Mouse (Mus musculus): Measurements from ENCODE around the gene Msx1. TPM values are rescaled to one million over a fixed set of nuclear protein-coding genes. Genes with fewer than 3 reads are reported as not detected.

Msx1 gene
- 176 and 192 TPM in 2 replicates for polyA plus RNA-seq (2016; fragmentation: Nextera tagmentation; extraction: Ambion mirVana)

DNA sequence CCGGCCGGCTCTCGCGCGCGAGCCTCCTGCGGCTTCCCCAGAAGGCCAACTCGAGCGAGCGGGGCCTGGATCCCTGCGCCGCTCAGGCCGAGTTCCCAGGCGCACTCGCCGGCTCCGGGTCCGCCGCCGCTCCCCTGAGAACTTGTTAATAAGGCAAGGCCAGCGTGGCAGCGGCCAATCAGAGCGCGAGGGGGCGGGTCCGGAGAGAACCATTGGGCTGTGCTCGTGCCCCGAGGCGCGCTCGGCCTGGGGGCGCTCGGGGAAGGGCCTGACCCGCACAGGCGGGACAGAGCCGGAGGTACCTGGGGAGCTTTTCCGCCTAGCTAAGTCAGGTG, at the start of gene Msx1:
TSS of gene Msx1 (minus strand) at position 123 of the 335 bp plus-strand sequence.
- peaks cover 86% of the 10 kb centered on the region for H3K4me1 ChIP-seq
- H3K27me3 ChIP-seq (ENCODE audit: poor library complexity, severe bottlenecking), result peaks cover 100% of the 10 kb centered on the region
- H3K27ac ChIP-seq, result peak within 1 kb of the TSS; percentile 88
- H3K36me3 ChIP-seq (replicated peaks), result peaks cover 8% of the 10 kb centered on the region
- peak; percentile 92 for DNase-seq (ENCODE audit: extremely low spot score, low spot score)
- WGBS, result under 1% methylated on average over 37 of the region's 37 CpGs
- H3K4me3 ChIP-seq, result peak within 1 kb of the TSS; percentile 71
- peaks cover under 1% of the 10 kb centered on the region for H3K9me3 ChIP-seq

DNA sequence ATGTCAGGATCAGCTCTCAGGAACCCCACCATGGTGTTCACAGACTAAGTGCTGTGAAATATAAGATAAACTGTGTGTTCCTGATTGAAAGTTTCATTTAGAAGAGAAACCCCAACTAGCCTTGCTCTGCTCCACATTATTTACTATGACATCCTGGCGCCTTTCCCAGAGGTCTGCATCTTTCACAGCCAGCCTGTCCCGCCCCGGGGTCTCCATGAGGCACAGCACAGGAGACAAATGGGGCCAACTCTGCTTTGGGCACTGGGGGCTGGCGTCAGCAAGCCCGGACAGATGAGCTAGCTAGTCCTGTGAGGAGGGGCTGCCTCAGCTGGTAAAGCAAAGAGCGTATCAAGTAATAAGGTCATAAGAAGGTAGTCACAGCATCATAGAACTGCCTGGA, 41.1 kb upstream of the Msx1 start:
- Histone ChIP-seq H3K27ac (no peak overlapping the region), H3K36me3 (replicated peaks) (no peaks in the 10 kb centered on the region), H3K4me1 (peaks cover 3% of the 10 kb centered on the region), H3K27me3 (ENCODE audit: poor library complexity, severe bottlenecking) (peaks cover 41% of the 10 kb centered on the region), H3K4me3 (no peak overlapping the region), H3K9me3 (no peaks in the 10 kb centered on the region)
- 90% methylated on average over 6 of the region's 6 CpGs for WGBS
- no peak for DNase-seq (ENCODE audit: extremely low spot score, low spot score)

DNA sequence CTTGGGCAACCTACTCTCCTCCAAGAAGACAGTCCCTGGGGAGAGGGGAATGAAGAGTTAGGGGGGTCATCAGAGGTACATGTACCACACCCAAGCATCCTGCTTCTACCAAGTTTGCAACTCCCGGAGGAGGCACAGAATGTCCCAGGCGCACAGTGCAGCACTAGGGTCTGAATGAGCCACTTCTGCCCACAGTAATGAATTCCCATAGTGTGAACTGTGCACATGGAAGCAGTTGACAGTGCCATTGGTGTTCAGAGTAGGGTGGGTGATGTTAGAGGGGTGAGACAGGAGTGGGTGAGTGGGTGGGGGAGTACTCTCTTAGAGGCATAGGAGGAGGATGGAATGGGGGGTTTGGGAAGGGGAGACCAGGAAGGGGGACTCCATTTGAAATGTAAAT, 39.9 kb upstream of the Msx1 start:
- Histone ChIP-seq H3K4me3 (no peak overlapping the region), H3K36me3 (replicated peaks) (no peaks in the 10 kb centered on the region), H3K9me3 (no peaks in the 10 kb centered on the region), H3K27me3 (ENCODE audit: poor library complexity, severe bottlenecking) (peaks cover 52% of the 10 kb centered on the region), H3K4me1 (peaks cover 10% of the 10 kb centered on the region), H3K27ac (no peak overlapping the region)
- DNase-seq (ENCODE audit: extremely low spot score, low spot score), result no peak
- WGBS, result 92% methylated on average over 2 of the region's 2 CpGs

DNA sequence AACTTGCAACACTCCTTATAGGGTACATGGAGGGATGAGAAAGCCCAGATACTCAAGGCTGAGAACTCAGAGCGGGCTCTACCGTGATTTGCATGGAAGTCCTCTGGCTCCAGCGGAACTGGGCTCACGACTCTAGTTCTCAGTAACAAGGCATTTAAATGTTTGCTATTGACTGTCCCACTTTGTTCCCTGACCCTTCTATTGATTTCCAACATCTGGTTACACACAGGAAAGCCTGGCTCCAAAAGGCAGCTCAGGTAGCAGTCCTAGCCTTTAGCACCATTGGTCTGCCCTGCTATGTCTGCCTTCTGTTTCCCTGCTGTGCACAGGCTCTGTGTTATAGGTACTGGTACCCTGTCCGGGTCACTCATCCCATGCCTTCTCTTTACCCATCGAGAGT, 36.5 kb upstream of the Msx1 start:
- DNase-seq (ENCODE audit: extremely low spot score, low spot score), result no peak
- no peak overlapping the region for H3K27ac ChIP-seq
- H3K9me3 ChIP-seq, result no peaks in the 10 kb centered on the region
- peaks cover 22% of the 10 kb centered on the region for H3K4me1 ChIP-seq
- 87% methylated on average over 6 of the region's 6 CpGs for WGBS
- no peaks in the 10 kb centered on the region for H3K36me3 ChIP-seq (replicated peaks)
- H3K4me3 ChIP-seq, result no peak overlapping the region
- H3K27me3 ChIP-seq (ENCODE audit: poor library complexity, severe bottlenecking), result peaks cover 82% of the 10 kb centered on the region

DNA sequence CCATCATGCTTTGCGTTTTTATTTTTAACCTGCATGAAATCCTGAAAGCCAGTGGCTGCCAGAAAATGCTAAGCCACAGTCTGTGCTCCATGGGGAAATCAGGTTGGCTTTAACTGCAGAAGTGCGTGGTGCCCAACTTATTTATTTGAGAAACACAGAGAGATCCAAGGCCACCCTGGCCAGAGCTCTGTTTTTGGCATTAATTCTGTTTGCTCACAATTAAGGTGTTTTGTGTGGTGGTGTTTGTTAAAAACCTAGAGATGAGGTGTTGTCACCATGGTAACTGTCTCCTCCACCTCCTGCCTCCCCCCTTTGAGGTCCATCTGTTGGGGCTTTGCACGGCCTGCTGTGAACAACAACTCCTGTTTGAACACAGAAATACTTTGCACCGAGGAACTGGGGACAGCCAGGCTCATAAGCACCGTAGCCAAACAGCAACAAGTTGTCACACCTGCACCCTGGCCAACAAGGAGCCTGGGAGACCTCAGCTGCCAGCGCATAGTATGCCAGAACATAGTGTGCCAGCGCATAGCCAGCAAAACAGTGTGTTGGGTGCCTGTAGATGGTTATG, 35.9 kb upstream of the Msx1 start:
- Histone ChIP-seq H3K36me3 (replicated peaks) (no peaks in the 10 kb centered on the region), H3K4me3 (no peak overlapping the region), H3K4me1 (peaks cover 22% of the 10 kb centered on the region), H3K27me3 (ENCODE audit: poor library complexity, severe bottlenecking) (peaks cover 84% of the 10 kb centered on the region), H3K9me3 (no peaks in the 10 kb centered on the region), H3K27ac (no peak overlapping the region)
- DNase-seq (ENCODE audit: extremely low spot score, low spot score), result no peak
- 65% methylated on average over 7 of the region's 7 CpGs for WGBS

DNA sequence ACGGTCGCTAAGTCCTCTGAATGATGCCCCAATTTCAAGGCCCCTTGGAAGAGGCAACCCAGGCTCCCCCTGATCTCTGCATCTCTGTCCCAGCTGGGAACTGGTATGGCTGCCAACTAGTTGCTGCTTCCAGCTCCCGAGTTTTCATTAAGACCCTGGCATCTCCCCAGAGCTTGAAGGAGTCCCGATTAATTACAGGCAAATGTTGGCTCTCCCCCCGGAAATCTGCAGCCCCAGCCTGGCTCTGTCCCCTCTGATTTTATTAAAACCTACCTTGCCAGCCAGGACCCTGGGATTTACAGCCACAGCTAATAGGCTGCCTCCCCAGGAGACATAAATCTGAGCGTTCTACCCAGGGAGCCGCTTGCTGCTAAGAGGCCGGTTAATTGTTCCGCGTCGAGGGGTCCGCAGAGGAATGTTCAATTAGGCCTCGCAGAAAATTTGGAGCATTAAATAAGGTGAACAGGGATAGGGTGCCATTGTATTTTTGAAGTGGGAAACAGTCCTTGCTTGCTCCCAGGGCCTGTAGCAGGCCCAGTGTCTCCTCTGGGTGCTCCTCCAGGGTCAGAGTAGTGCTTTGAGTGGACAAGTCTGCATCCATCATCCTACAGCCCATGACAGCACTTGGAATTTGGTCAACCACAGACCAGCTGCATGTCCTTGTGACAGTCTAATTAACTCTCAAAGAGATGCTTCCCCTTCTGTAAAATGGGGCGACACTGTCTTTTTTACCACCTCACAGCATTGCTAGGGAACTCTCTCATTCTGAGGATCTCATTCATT, 33.6 kb upstream of the Msx1 start:
- Histone ChIP-seq H3K9me3 (peaks cover 3% of the 10 kb centered on the region; the same call in 1 of the 2 replicates), H3K36me3 (replicated peaks) (no peaks in the 10 kb centered on the region), H3K27ac (no peak overlapping the region), H3K4me1 (peaks cover 22% of the 10 kb centered on the region), H3K27me3 (ENCODE audit: poor library complexity, severe bottlenecking) (peaks cover 82% of the 10 kb centered on the region), H3K4me3 (no peak overlapping the region)
- no peak for DNase-seq (ENCODE audit: extremely low spot score, low spot score)
- WGBS, result 42% methylated on average over 14 of the region's 14 CpGs

DNA sequence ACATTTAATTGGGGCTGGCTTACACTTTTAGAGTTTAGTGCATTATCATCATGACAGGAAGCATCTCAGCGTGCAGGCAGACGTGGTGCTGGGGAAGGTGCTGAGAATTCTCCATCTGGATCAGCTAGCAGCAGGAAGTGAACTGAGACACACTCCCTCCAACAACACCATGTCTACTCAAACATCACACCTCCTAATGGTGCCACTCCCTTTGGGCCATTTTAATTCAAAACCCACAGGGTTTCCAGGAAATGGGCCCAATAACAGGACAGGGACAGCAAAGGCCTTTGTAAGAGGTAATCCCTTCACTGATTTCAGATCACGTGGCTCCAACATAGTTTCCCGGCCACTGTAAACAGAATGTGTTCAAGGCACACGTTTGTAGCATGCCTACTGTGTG, 31.7 kb upstream of the Msx1 start:
- Histone ChIP-seq H3K27me3 (ENCODE audit: poor library complexity, severe bottlenecking) (peaks cover 81% of the 10 kb centered on the region), H3K9me3 (peaks cover 3% of the 10 kb centered on the region; the same call in 1 of the 2 replicates), H3K36me3 (replicated peaks) (no peaks in the 10 kb centered on the region), H3K4me3 (no peak overlapping the region), H3K4me1 (peaks cover 28% of the 10 kb centered on the region), H3K27ac (no peak overlapping the region)
- no peak for DNase-seq (ENCODE audit: extremely low spot score, low spot score)
- WGBS, result 63% methylated on average over 5 of the region's 5 CpGs

DNA sequence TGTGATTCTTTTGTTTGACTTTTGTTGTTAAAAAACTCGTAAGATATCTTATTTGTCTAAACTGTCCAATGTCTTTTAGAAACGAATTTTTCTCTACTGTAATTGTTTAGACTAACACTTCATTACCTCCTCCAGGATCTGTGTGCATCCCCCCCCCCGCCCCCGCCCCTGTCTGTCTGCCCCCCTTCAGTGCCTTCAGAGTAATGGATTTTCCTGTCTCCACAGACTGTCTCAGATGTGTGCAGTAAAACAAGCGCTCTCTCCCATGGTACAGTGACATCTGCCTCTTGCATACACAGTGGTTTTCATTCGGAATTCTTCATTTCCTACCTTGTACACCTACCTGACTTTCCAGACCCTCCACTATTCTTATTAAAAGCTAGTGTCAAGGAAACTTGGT, 29.9 kb upstream of the Msx1 start:
- no peak overlapping the region for H3K4me3 ChIP-seq
- WGBS, result 81% methylated on average over 6 of the region's 6 CpGs

DNA sequence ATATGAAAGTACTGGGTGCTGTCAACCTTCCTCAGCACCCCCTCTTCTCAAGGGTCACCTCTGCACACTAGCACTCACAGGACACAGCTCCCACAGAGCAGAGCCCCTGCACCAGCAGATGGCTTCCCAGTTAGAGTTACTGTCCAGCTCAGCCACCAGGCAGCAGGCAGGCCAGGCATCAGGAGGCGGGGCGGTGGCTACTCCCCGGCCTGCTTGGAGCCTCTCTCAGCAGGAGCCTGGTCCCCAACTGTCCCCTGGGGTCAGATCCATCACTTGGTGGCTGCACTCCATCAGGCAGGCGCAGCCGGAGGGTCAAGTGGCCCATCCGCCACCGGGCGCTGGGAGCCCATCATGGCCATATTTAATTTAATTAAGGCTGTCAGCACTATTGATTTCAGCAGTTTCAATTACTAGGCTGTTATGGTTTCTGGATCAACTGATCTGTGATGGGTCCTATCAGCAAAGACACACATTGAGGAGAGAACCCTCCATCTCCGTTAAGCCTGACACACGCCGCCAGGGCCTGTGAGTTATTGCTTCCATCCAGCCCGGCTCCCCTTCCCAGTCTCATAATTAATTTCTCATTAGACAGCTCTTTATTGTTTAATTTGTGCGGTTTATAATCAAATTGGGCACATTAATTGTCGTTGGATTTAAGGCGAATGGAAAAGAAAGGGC, 27.1 kb upstream of the Msx1 start:
- no peak for DNase-seq (ENCODE audit: extremely low spot score, low spot score)
- peaks cover 18% of the 10 kb centered on the region for H3K4me1 ChIP-seq
- no peak overlapping the region for H3K27ac ChIP-seq
- no peak overlapping the region for H3K4me3 ChIP-seq
- peaks cover 3% of the 10 kb centered on the region; the same call in 1 of the 2 replicates for H3K9me3 ChIP-seq
- WGBS, result 64% methylated on average over 15 of the region's 15 CpGs
- H3K36me3 ChIP-seq (replicated peaks), result no peaks in the 10 kb centered on the region
- H3K27me3 ChIP-seq (ENCODE audit: poor library complexity, severe bottlenecking), result peaks cover 66% of the 10 kb centered on the region

More for the DNA sequence above, 29.9 kb upstream of the Msx1 start:
- Histone ChIP-seq H3K9me3 (peaks cover 3% of the 10 kb centered on the region; the same call in 1 of the 2 replicates), H3K36me3 (replicated peaks) (no peaks in the 10 kb centered on the region), H3K4me1 (peaks cover 22% of the 10 kb centered on the region), H3K27ac (no peak overlapping the region), H3K27me3 (ENCODE audit: poor library complexity, severe bottlenecking) (peaks cover 75% of the 10 kb centered on the region)
- no peak for DNase-seq (ENCODE audit: extremely low spot score, low spot score)

DNA sequence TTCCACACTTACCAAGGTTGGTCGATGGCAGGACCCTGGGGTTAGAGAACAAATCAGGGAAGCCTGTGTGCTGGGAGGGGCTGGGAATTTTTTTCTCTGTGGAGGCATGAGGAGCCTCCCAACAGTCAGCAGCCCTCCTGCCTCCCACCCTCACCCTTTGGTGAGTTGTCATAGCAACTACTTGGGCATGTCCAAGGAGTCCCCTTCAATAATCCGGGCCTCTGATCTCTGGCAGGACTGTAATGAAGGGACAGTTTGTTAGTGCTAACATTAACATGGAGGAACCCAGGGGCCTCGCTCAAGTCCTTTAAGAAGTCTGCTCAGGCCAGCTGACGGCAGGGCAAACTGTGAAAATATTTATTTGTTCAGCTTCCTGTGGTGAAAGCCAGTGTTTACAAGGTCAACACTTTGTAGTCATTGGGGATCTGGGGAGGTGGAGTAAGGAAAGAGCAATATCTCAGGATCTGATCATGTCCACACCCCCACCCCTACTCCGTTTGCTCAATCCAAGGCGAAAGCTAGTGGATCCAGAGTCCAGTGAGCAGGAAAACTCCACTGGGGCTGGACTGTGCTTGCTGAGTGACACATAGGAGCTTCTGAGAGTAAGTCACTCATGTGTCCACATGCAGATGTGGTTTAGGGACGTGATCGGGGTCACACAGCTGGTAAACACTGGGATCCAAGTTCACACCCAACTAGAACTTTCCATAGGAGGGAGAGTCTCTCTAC, 24.8 kb upstream of the Msx1 start:
- Histone ChIP-seq H3K9me3 (peaks cover 3% of the 10 kb centered on the region; the same call in 1 of the 2 replicates), H3K36me3 (replicated peaks) (no peaks in the 10 kb centered on the region), H3K4me1 (peaks cover 18% of the 10 kb centered on the region), H3K27me3 (ENCODE audit: poor library complexity, severe bottlenecking) (peaks cover 71% of the 10 kb centered on the region), H3K4me3 (no peak overlapping the region), H3K27ac (no peak overlapping the region)
- WGBS, result 60% methylated on average over 8 of the region's 8 CpGs
- no peak for DNase-seq (ENCODE audit: extremely low spot score, low spot score)

DNA sequence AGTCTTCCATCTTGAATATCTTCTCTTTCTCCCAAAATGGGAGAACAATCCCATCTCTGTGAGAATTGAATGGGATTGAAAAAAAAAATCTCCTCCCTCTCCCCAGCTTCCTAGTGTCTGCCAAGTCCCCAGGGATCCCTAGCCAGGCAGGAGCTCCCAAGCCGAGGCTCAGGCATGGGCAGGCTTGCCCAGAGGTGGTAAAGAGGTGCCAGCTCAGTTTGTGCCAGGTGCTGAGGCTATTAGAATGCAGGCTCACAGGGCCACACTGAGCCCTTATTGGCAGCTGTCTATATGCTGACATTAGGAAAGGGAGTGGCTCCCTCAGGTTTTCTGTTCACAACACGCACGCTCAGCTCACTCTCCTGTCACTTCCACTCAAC, 11.9 kb upstream of the Msx1 start:
- H3K4me3 ChIP-seq, result no peak overlapping the region
- peaks cover 45% of the 10 kb centered on the region for H3K4me1 ChIP-seq
- H3K9me3 ChIP-seq, result no peaks in the 10 kb centered on the region
- H3K27me3 ChIP-seq (ENCODE audit: poor library complexity, severe bottlenecking), result peaks cover 98% of the 10 kb centered on the region
- no peaks in the 10 kb centered on the region for H3K36me3 ChIP-seq (replicated peaks)
- H3K27ac ChIP-seq, result no peak overlapping the region
- no peak for DNase-seq (ENCODE audit: extremely low spot score, low spot score)
- 49% methylated on average over 3 of the region's 3 CpGs for WGBS

DNA sequence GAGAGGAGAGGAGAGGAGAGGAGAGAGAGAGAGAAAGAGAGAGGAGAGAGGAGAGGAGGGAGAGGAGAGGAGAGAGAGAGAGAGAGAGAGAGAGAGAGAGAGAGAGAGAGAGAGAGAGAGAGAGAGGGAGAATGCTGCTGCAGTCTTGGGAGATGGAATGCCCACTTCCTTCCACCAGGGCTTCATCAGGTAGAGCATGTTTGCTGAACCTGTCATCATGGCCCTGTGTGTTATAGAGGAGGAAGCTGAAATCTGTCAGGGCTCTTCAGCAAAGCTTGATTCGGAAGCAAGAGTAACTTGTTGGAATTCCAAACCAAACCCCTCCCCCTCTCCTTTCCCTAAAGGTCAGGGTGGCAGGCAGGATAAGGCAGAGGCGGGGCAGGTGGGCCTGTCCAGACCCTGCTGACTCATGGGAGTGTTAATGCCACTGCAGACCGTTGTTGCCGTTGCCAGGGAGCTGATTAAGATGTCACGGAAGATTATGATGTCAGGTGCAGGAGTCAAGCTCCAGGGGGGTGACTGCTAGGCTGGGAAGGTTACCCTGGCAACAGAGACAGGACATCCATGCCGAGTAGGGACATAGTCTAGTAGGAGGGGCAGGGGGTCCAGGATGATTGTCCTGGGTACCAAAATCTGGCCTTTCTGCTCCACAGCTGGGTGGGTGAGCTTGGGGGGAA, 11.3 kb upstream of the Msx1 start:
- Histone ChIP-seq H3K27me3 (ENCODE audit: poor library complexity, severe bottlenecking) (peaks cover 100% of the 10 kb centered on the region), H3K4me1 (peaks cover 45% of the 10 kb centered on the region), H3K4me3 (no peak overlapping the region), H3K27ac (no peak overlapping the region), H3K9me3 (no peaks in the 10 kb centered on the region), H3K36me3 (replicated peaks) (no peaks in the 10 kb centered on the region)
- peak; percentile 39 for DNase-seq (ENCODE audit: extremely low spot score, low spot score)
- 2% methylated on average over 6 of the region's 6 CpGs for WGBS

Data from forebrain, embryonic 10.5 days (tissue).